Mouse (Mus musculus) layer of hippocampus, adult 2 months (tissue): ENCODE results near the gene E130208F15Rik. TPM values are rescaled to one million over a fixed set of nuclear protein-coding genes. Genes with fewer than 3 reads are reported as not detected.

ENCODE experiments used
- DNase-seq, 2 experiments: peaks; one replicate each; pipeline ENCODE4 v3.0.0; 2022; ENCODE audit warnings: low spot score in 2 of 2
- H3K27ac ChIP-seq: fragments of 200-600 bp; 2 replicates; pipeline ENCODE4 v1.8.1; 2022
- H3K4me3 ChIP-seq: fragments of 200-600 bp; 2 replicates; pipeline ENCODE4 v1.8.1; 2022; ENCODE audit warnings: mild to moderate bottlenecking
- CTCF ChIP-seq: fragments of 200-600 bp; conservative IDR thresholded peaks from 2 replicates; pipeline ENCODE4 v1.8.1; 2022; ENCODE audit warnings: antibody characterized with exemption, mild to moderate bottlenecking, moderate library complexity
- total RNA-seq, 2 experiments: library from RNA; stranded (reverse); gene quantifications; 2 replicates each; pipeline ENCODE4 v1.2.3; 2021

Gene E130208F15Rik
- total RNA-seq, 2 experiments from 2014 or later: 0.41 to 0.81 TPM

DNA sequence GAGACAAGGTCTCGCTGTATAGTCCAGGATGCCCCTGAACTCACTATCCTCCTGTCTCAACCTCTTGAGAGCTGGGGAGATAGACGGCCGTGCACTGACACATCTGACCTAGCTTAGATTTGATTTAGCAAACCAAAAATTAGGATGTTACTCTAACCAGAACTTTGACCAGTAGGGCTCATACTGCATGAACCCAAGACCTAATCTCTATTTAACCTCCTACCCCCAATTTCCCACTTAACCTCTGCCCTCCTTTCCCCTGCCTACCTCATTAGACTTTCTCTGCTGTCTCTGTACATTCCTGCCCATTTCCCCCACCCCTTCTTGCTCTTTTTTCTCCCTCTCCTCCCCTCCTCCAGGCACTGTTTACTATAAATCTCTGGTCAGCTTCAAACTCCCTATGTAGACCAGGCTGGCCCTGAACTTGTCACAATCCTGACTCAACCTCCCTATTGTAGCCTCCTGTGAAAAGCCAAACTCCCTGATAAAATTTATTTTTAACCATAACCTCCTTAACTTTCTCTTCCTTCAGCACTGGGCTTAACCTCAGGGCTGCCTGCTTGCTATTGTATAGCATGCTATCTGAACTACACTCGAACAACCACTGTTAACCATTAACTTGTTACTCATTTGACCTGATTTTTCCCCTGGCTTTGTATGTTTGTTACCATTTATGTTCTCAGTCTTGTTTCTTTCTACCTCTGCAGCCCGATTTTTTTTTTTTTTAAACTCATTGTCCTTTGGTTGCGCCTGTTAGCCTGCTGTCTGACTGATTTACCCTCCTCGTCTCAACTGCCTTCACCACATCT lies 37.0 kb downstream of the E130208F15Rik start:
- DNase-seq: no peak
- TF ChIP-seq CTCF: no peak
- Histone ChIP-seq H3K27ac (no peak overlapping the region), H3K4me3 (no peak overlapping the region)

- Histone ChIP-seq H3K4me3 (no peak overlapping the region), H3K27ac (no peak overlapping the region)
- no peak for TF ChIP-seq CTCF
- no peak for DNase-seq
Observed at GRCm38 (mm10) chr7:30359276-30359865, 37.8 kb downstream of the E130208F15Rik start.

- DNase-seq: no peak
- TF ChIP-seq CTCF: no peak
Observed at GRCm38 (mm10) chr7:30360028-30360427, 38.5 kb downstream of the E130208F15Rik start.

GRCm38 (mm10) chr7:30362652-30363343 lies 41.3 kb downstream of the E130208F15Rik start, which contains the start of gene Lrfn3:
Gene Lrfn3 (minus strand): TSS chr7:30362772.
- peak; percentile 60 to 63 for DNase-seq
- Histone ChIP-seq H3K27ac (peak within 1 kb of the TSS; percentile 89), H3K4me3 (peak within 1 kb of the TSS; percentile 75)
- no peak for TF ChIP-seq CTCF

More at GRCm38 (mm10) chr7:30360028-30360427, 38.5 kb downstream of the E130208F15Rik start:
- no peak overlapping the region for H3K4me3 ChIP-seq
- no peak overlapping the region for H3K27ac ChIP-seq

DNA sequence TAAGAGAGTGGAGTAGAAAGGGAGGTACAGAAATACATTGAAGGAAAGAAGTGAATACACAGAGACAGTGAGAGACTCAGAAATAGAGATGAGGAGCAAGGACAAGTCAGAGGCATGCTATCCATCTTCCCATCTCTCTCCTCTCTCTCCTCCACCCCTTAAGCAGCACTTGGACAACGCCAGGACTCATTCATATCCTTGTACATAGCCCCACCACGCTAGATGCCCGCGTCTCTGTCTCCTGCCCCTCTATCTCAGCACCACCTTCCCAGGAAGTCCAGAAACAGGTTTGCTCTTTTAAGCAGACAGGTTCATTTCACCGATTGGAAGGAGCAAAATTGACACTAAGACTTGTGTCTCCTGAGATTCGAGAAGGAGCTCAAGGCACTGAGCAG lies 41.8 kb downstream of the E130208F15Rik start:
- peak overlapping the region; percentile 75 for H3K4me3 ChIP-seq
- DNase-seq: no peak
- peak overlapping the region; percentile 89 for H3K27ac ChIP-seq
- TF ChIP-seq CTCF: no peak

DNA sequence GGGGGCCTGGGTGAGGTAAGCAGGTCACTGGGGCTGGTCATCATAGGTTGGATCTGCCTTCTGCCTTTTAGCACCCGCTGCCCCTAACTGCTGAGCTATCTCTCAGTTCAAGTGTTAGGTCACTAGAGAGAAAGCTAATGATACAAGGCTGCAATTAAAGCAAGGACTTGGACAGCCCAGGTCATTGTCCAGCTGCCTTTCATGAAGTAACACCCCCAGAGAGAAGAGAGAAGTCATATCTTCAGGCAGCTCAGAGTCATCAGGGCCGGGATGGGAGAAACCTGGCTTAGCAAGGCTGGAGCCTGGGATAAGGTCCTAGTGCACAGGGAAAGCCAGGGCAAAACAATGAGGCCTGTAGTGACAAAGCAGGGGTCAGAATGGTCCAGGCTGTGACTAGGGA lies 45.9 kb downstream of the E130208F15Rik start:
- Histone ChIP-seq H3K27ac (no peak overlapping the region), H3K4me3 (no peak overlapping the region)
- no peak for TF ChIP-seq CTCF
- no peak for DNase-seq

Other genes starting within 250 kb of the E130208F15Rik start
- 1 to 10 TPM; 4.9 to 5.4 TPM for gene Zfp82, start 248.8 kb upstream of the E130208F15Rik start, total RNA-seq
- not detected for gene Gm26920, start 231.3 kb upstream of the E130208F15Rik start, total RNA-seq
- 1 to 10 TPM; 4.3 to 8.2 TPM for gene Zfp566, start 231.2 kb upstream of the E130208F15Rik start, total RNA-seq
- 10 to 100 TPM; 73.1 to 75.5 TPM for gene Zfp260, start 227.0 kb upstream of the E130208F15Rik start, total RNA-seq
- 10 to 100 TPM; 30.1 to 37.5 TPM for gene Zfp382, start 199.8 kb upstream of the E130208F15Rik start, total RNA-seq
- gene Zfp146, start 152.0 kb upstream of the E130208F15Rik start, total RNA-seq: 10 to 100 TPM; 48.9 to 52.0 TPM
- 1 to 10 TPM; 3.5 to 5.9 TPM for gene Cox7a1, start 137.6 kb upstream of the E130208F15Rik start, total RNA-seq
- gene Capns1, start 122.9 kb upstream of the E130208F15Rik start, total RNA-seq: 100 to 1,000 TPM; 213 to 224 TPM
- 10 to 100 TPM; 59.6 to 59.8 TPM for gene Polr2i, start 89.8 kb upstream of the E130208F15Rik start, total RNA-seq
- gene Tbcb, start 89.5 kb upstream of the E130208F15Rik start, total RNA-seq: 100 to 1,000 TPM; 113 to 116 TPM
- not detected for gene Ovol3, start 86.0 kb upstream of the E130208F15Rik start, total RNA-seq
- gene Thap8, start 41.6 kb upstream of the E130208F15Rik start, total RNA-seq: under 1 TPM; 0.44 to 0.56 TPM
- 1 to 10 TPM in 1 of 2 experiments, under 1 TPM in 1; 1.00 to 1.4 TPM for gene Wdr62, start 41.3 kb upstream of the E130208F15Rik start, total RNA-seq
- gene Clip3, start 30.0 kb upstream of the E130208F15Rik start, total RNA-seq: 100 to 1,000 TPM; 453 to 474 TPM
- 10 to 100 TPM; 50.8 to 51.8 TPM for gene Alkbh6, start 13.0 kb upstream of the E130208F15Rik start, total RNA-seq
- gene Syne4, start 6.9 kb upstream of the E130208F15Rik start, total RNA-seq: 10 to 100 TPM in 1 of 2 experiments, 1 to 10 TPM in 1; 9.4 to 14.2 TPM
- 1 to 10 TPM; 6.7 to 7.3 TPM for gene Sdhaf1, start 2.2 kb downstream of the E130208F15Rik start, total RNA-seq
- 10 to 100 TPM; 32.4 to 34.6 TPM for gene Lrfn3, start 41.0 kb downstream of the E130208F15Rik start, total RNA-seq
- 10 to 100 TPM; 26.7 to 32.6 TPM for gene Tyrobp, start 92.0 kb downstream of the E130208F15Rik start, total RNA-seq
- 1 to 10 TPM in 1 of 2 experiments, not detected in 1; 1.5 TPM for gene Hcst, start 98.1 kb downstream of the E130208F15Rik start, total RNA-seq
- 1 to 10 TPM; 2.8 to 3.0 TPM for gene Nfkbid, start 100.0 kb downstream of the E130208F15Rik start, total RNA-seq
- 1,000 to 10,000 TPM; 1,283 to 1,305 TPM for gene Aplp1, start 123.8 kb downstream of the E130208F15Rik start, total RNA-seq
- gene Kirrel2, start 135.9 kb downstream of the E130208F15Rik start, total RNA-seq: 10 to 100 TPM; 15.0 to 20.4 TPM
- 1 to 10 TPM; 1.2 to 1.3 TPM for gene Nphs1, start 136.6 kb downstream of the E130208F15Rik start, total RNA-seq
- not detected for gene Prodh2, start 171.9 kb downstream of the E130208F15Rik start, total RNA-seq
- gene Arhgap33, start 213.3 kb downstream of the E130208F15Rik start, total RNA-seq: 100 to 1,000 TPM; 101 to 119 TPM
- 1 to 10 TPM; 2.7 to 4.8 TPM for gene Hspb6, start 230.4 kb downstream of the E130208F15Rik start, total RNA-seq
- 1 to 10 TPM; 4.0 to 4.1 TPM for gene Proser3, start 230.6 kb downstream of the E130208F15Rik start, total RNA-seq
- 10 to 100 TPM; 45.5 to 47.6 TPM for gene Lin37, start 238.1 kb downstream of the E130208F15Rik start, total RNA-seq
- gene U2af1l4, start 241.6 kb downstream of the E130208F15Rik start, total RNA-seq: 10 to 100 TPM; 71.4 to 90.8 TPM
- 10 to 100 TPM in 1 of 2 experiments, 1 to 10 TPM in 1; 9.0 to 11.4 TPM for gene Gm49396, start 241.6 kb downstream of the E130208F15Rik start, total RNA-seq
- 10 to 100 TPM; 79.9 to 92.3 TPM for gene Psenen, start 241.9 kb downstream of the E130208F15Rik start, total RNA-seq
- 1 to 10 TPM; 6.4 to 6.5 TPM for gene Igflr1, start 243.7 kb downstream of the E130208F15Rik start, total RNA-seq